Mouse (Mus musculus): ENCODE results near the gene Smarcc1.

- TF ChIP-seq CTCF (IDR thresholded peaks at IDR 0.05; ENCODE audit: low read depth) = no peak
- no peak for TF ChIP-seq EP300 (IDR thresholded peaks at IDR 0.05; ENCODE audit: low read depth)
Observed at GRCm38 (mm10) chr9:110117779-110118139, 251 bp downstream of the Smarcc1 start, which contains the start of gene Dhx30.
